Mouse (Mus musculus) hindbrain, embryonic 13.5 days (tissue): ENCODE results near the gene Slc20a1. TPM values are rescaled to one million over a fixed set of nuclear protein-coding genes. Genes with fewer than 3 reads are reported as not detected.

ENCODE experiments used
- ATAC-seq: fragments of 200-750 bp; cut with Nextera tagmentation; 2 replicates; pipeline ENCODE4 v1.8.0; 2017; ENCODE audit warnings: moderate TSS enrichment; ENCODE audit not compliant: low FRiP score
- H3K27ac ChIP-seq: fragments of 300-500 bp; sonication (generic); 2 replicates; pipeline ENCODE4 v1.5.1; 2015; ENCODE audit warnings: inconsistent platforms, mild to moderate bottlenecking, moderate library complexity
- H3K27me3 ChIP-seq: fragments of 300-500 bp; sonication (generic); 2 replicates; pipeline ENCODE4 v1.6.1; 2015; ENCODE audit warnings: mild to moderate bottlenecking, inconsistent platforms
- H3K36me3 ChIP-seq: fragments of 300-500 bp; sonication (generic); 2 replicates; pipeline ENCODE4 v1.6.1; 2015; ENCODE audit warnings: mild to moderate bottlenecking, inconsistent platforms
- H3K4me1 ChIP-seq: fragments of 300-500 bp; sonication (generic); replicated peaks from 2 replicates; pipeline ENCODE4 v1.6.1; 2015; ENCODE audit warnings: inconsistent platforms
- H3K4me2 ChIP-seq: fragments of 300-500 bp; sonication (generic); 2 replicates; pipeline ENCODE4 v1.6.1; 2015; ENCODE audit warnings: inconsistent platforms, mild to moderate bottlenecking, moderate library complexity
- H3K4me3 ChIP-seq: fragments of 300-500 bp; sonication (generic); 2 replicates; pipeline ENCODE4 v1.5.1; 2015; ENCODE audit warnings: mild to moderate bottlenecking, inconsistent platforms
- H3K9ac ChIP-seq: fragments of 300-500 bp; sonication (generic); 2 replicates; pipeline ENCODE4 v1.6.1; 2015; ENCODE audit warnings: mild to moderate bottlenecking, inconsistent platforms
- H3K9me3 ChIP-seq: fragments of 300-500 bp; sonication (generic); 2 replicates; pipeline ENCODE4 v1.6.1; 2016; ENCODE audit warnings: inconsistent platforms
- WGBS: fragments of 180-500 bp; shearing (Covaris S2); methylation state at CpG from one replicate; pipeline ENCODE4 v1.1.7; 2015; 5-methylcytosine and 5-hydroxymethylcytosine counted together
- polyA plus RNA-seq: library from polyadenylated mRNA; unstranded; fragments of >200 nt; fragmentation: Nextera tagmentation; extraction: Ambion mirVana; gene quantifications from 2 replicates; pipeline ENCODE4 v1.2.1, GENCODE M21; 2015

Slc20a1 gene
- polyA plus RNA-seq, 1 experiment from 2014 or later: 47.2 TPM

DNA sequence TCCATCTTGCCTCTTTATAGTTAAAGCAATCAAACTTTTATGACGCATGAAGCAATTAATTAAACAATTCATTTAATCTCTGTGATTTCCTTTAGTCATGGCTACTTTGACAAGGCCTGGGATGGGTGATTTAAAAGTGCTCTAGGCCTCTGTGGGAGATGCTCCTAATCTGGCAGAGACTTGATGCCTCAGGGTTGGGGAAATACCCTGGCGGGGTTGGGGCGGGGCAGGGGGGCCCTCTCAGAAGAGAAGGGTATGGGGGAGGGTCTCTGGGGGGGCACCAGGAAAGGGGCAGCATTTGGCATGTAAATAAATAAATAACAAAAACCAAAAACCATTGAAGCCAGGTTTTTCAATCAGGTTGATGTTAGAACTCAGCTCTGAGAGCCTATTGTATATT, 20.9 kb upstream of the Slc20a1 start:
- Histone ChIP-seq H3K36me3 (no peaks in the 10 kb centered on the region), H3K4me1 (no peaks in the 10 kb centered on the region), H3K4me3 (no peak overlapping the region), H3K27me3 (no peaks in the 10 kb centered on the region), H3K9ac (no peak overlapping the region), H3K9me3 (no peaks in the 10 kb centered on the region), H3K4me2 (no peak overlapping the region), H3K27ac (no peak overlapping the region)
- no peak for ATAC-seq
- 65% methylated on average over 3 of the region's 3 CpGs for WGBS

DNA sequence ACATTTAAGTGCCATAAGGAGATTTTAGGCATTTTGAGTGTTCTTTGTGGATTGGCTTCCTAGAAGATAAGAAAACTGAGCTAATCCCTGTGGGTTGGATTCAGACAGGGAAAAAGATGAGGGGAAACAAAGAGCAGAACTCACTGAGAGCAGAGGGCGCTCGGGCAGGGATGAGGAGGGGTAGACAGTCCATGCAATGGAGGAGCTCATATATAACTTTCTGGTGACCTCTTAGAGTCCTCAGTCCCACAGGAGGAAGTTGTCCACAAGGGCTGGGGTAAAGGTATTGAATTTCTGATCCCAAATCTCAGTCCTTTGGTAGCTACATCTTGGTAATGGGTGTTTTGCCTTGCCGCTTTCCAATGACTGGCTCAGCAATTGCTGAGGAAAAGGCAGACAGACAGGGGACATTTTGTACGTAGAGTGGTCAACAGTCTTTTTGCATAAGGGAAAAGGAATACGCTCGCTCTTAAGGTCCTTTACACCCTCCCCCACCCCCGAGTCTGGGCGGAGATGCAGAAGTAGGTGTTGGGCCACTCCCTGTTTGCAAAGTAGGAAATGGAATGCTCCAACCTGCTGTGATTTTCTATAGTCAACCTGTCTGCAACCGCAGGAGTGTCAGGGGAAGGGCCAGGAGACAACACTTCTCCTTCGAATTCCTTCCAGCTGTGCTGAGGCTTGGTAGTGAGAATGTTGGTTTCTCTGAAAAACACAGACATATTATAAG, 20.2 kb upstream of the Slc20a1 start:
- H3K27me3 ChIP-seq: no peaks in the 10 kb centered on the region
- H3K36me3 ChIP-seq: no peaks in the 10 kb centered on the region
- no peak overlapping the region for H3K4me2 ChIP-seq
- H3K4me1 ChIP-seq: no peaks in the 10 kb centered on the region
- H3K9ac ChIP-seq: no peak overlapping the region
- no peaks in the 10 kb centered on the region for H3K9me3 ChIP-seq
- WGBS: 52% methylated on average over 10 of the region's 10 CpGs
- no peak overlapping the region for H3K27ac ChIP-seq
- no peak for ATAC-seq
- no peak overlapping the region for H3K4me3 ChIP-seq

DNA sequence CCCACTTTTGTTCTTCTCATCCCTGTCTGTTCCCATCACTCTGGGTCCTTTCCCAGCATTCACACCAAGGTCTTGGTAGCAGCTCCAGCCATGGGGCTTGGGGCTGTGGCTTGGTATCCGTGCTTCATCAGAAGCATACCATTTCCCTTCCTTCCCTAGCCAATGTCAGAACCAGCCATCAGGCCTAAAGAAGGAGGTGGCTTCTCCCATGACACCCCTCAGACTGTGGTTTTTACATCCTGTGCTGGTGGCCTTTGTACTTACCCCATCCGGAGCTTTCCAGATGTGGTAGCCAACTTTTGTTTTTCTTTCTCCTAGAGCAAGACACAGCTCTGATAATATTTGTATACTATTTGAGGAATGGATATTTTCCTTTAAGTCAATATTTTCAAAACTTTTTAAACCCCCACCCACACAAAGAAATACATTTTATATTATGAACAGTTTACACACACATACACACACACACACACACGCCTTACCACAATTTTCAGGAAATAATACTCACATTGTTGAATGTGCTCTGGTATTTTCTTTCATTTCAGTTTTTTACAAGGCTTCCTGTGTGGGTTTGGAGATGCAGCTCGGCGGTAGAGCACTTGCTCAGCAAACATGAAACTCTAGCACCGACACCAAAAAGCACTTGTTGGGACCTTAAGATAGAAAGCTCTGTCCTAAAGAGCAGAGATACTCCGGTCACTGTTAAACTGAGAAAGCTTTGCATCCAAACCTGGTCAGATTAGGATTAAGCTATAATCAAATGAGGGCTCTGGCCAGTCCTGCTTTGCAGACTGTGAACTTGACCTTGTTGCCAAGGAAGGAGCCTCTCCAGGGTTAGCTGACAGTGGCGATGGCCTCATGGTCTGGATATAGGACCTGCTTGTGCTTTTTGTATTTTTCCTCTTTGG, 18.4 kb upstream of the Slc20a1 start:
- no peak overlapping the region for H3K4me3 ChIP-seq
- H3K9ac ChIP-seq: no peak overlapping the region
- no peaks in the 10 kb centered on the region for H3K9me3 ChIP-seq
- no peak overlapping the region for H3K27ac ChIP-seq
- H3K4me2 ChIP-seq: no peak overlapping the region
- H3K4me1 ChIP-seq: no peaks in the 10 kb centered on the region
- 78% methylated on average over 8 of the region's 8 CpGs for WGBS
- ATAC-seq: no peak
- no peaks in the 10 kb centered on the region for H3K36me3 ChIP-seq
- no peaks in the 10 kb centered on the region for H3K27me3 ChIP-seq

DNA sequence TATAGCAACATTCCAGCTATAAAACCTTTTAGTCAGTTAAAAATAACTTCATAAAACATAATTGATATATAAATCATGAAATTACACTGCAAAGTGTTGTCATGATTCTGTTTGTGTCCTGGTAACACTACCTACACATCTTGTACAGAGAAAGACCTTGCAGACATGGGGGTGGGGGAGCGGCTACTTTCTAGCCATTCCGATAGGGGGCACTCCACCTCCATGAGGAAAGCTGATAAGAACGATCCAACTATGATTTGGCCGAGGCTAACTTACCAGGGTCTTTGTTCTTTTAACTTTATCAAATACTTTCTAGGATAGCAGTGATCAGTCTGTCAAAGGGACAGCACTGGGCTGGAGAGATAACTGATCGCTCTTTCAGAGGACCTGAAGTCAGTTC, 17.1 kb upstream of the Slc20a1 start:
- H3K4me3 ChIP-seq: no peak overlapping the region
- no peak overlapping the region for H3K9ac ChIP-seq
- H3K36me3 ChIP-seq: no peaks in the 10 kb centered on the region
- no peaks in the 10 kb centered on the region for H3K27me3 ChIP-seq
- 86% methylated on average over 5 of the region's 5 CpGs for WGBS
- no peaks in the 10 kb centered on the region for H3K9me3 ChIP-seq
- no peak for ATAC-seq
- no peak overlapping the region for H3K27ac ChIP-seq
- no peak overlapping the region for H3K4me2 ChIP-seq
- no peaks in the 10 kb centered on the region for H3K4me1 ChIP-seq

DNA sequence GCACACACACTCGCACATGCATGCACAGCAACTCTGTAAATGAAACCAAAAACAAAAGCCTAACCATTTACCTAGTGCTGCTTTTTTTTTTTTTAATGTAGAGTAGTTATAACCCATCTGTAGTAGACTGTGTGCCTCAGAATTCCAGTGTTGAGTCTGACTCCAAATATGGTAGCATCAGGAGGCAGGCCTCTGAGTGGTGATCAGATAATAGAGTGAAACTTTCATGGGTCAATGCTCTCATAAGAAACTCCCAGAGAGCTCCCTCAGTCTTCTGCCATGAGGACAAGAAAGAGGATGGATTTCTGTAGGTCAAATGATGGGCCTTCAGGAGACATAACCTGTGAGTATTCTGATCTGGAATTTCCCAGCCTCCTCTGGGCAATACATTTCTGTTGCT, 16.2 kb upstream of the Slc20a1 start:
- no peak for ATAC-seq

DNA sequence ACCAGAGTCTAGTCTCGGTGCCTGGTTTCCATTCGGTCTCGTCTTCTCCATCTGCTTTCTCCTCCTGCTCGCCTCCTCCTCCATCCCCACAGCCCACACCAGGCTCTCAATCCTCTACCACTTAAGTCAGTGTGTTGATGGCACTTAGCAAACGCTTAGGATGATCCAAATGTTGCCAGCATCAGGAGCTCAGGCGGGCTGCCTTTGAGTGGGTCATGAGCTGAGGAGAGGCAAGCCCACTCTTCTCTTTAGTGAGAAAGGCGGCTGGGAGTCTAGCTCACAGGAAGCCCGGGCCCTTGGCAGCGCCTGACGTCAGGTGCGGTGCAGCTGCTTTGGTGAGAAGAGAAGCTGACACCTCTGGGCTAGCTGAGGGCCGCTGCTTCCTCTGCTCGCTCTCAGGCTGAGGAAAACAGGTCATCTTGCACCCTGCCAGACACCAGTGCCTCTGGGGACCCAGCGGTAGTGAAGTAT, 15.0 kb upstream of the Slc20a1 start:
- no peak overlapping the region for H3K9ac ChIP-seq
- ATAC-seq: no peak
- no peaks in the 10 kb centered on the region for H3K9me3 ChIP-seq
- no peaks in the 10 kb centered on the region for H3K27me3 ChIP-seq
- no peak overlapping the region for H3K4me3 ChIP-seq
- H3K4me1 ChIP-seq: no peaks in the 10 kb centered on the region
- no peak overlapping the region for H3K4me2 ChIP-seq
- 82% methylated on average over 14 of the region's 14 CpGs for WGBS
- no peak overlapping the region for H3K27ac ChIP-seq
- no peaks in the 10 kb centered on the region for H3K36me3 ChIP-seq

More for the DNA sequence above, 16.2 kb upstream of the Slc20a1 start:
- Histone ChIP-seq H3K9ac (no peak overlapping the region), H3K27ac (no peak overlapping the region), H3K9me3 (no peaks in the 10 kb centered on the region), H3K27me3 (no peaks in the 10 kb centered on the region), H3K36me3 (no peaks in the 10 kb centered on the region), H3K4me3 (no peak overlapping the region), H3K4me1 (no peaks in the 10 kb centered on the region), H3K4me2 (no peak overlapping the region)
- WGBS: 100% methylated on average over 1 of the region's 1 CpGs

DNA sequence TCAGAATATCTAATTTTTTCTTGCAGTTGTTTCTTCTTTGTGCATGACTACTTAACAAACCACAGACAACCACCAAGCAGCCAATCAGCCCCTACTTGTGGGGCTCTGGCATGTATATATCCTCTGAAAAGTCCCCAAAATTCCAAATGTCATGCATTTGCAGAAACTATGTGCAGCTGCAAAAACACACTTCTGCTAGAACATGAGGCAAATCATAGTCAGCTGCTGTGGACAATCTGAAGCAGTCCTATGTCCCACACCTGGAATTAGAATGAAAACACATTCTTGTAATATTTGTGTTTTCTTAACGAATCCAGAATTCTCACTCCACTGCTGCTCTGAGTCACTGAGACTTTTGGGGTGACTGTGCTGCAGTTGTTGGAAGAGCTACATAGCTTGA, 13.7 kb upstream of the Slc20a1 start:
- 88% methylated on average over 1 of the region's 1 CpGs for WGBS
- H3K27me3 ChIP-seq: no peaks in the 10 kb centered on the region

DNA sequence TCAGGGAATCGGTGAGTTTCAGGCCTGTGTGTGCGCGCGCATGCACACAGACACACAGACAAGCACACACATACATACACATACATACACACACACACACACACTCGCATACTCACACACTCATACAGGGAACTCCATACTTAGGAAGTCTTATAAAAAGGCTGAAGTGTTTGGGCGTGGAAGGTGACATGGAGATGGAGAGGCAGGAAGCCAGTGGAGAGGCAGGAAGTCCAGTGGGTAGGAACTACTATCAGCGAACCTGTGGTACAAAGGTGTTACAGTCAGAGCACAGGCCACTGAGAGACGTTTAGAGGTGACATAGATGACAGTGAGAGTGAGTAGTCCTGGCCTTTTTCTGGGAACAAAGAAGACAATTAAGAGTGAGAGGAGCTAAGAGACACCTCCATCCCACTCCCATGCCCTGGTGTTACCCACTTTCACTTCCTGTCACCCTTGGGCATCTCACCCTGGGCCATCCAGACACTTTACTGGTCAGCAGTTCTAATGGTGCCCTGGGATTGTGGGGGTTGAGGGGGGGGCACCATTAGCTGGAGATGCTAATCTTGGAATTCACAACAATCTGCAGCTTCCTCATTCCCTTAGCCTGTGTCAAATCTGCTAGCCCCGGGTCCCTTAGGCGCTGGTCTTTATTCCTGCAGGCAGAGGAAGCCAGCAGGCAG, 12.8 kb upstream of the Slc20a1 start:
- Histone ChIP-seq H3K4me1 (no peaks in the 10 kb centered on the region), H3K9ac (no peak overlapping the region), H3K4me2 (no peak overlapping the region), H3K27ac (no peak overlapping the region), H3K4me3 (no peak overlapping the region), H3K27me3 (no peaks in the 10 kb centered on the region), H3K9me3 (no peaks in the 10 kb centered on the region), H3K36me3 (no peaks in the 10 kb centered on the region)
- no peak for ATAC-seq
- 87% methylated on average over 10 of the region's 10 CpGs for WGBS

More for the DNA sequence above, 13.7 kb upstream of the Slc20a1 start:
- no peak overlapping the region for H3K9ac ChIP-seq
- H3K4me2 ChIP-seq: no peak overlapping the region
- no peaks in the 10 kb centered on the region for H3K4me1 ChIP-seq
- no peaks in the 10 kb centered on the region for H3K9me3 ChIP-seq
- H3K27ac ChIP-seq: no peak overlapping the region
- no peaks in the 10 kb centered on the region for H3K36me3 ChIP-seq
- no peak overlapping the region for H3K4me3 ChIP-seq
- no peak for ATAC-seq

DNA sequence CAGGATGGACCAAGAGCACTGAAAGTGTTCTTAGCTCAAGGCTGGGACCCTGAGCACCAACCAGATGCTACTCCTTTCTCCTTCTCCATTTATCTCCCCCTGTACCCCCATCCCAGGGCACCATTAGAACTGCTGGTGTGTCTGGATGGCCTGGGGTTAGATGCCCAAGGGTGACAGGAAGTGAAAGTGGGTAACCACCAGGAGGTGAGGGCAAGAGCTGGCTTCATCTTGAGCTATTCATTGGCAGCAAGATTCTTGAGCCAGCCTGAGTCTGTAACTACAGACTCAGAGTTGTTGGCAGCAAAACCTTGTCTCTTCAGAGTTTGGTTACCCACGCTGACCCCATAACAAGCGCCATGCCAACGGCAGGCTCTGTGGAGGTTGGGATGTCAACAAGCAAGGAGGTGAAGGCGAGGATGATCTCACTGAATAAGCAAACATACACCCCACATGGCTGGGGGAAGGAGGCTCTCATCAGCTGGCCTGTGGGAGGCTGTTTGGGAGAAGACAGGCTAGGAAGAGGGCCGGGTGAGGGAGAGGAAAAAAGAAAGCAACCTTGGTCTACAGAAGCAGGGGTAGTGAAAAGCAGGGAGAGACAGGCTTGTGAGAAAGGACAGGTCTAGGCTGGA, 12.2 kb upstream of the Slc20a1 start:
- ATAC-seq: no peak
- H3K9me3 ChIP-seq: no peaks in the 10 kb centered on the region
- H3K36me3 ChIP-seq: no peaks in the 10 kb centered on the region
- WGBS: 67% methylated on average over 5 of the region's 5 CpGs
- no peak overlapping the region for H3K27ac ChIP-seq
- no peaks in the 10 kb centered on the region for H3K27me3 ChIP-seq
- no peak overlapping the region for H3K4me3 ChIP-seq
- no peak overlapping the region for H3K4me2 ChIP-seq
- H3K4me1 ChIP-seq: no peaks in the 10 kb centered on the region
- no peak overlapping the region for H3K9ac ChIP-seq

DNA sequence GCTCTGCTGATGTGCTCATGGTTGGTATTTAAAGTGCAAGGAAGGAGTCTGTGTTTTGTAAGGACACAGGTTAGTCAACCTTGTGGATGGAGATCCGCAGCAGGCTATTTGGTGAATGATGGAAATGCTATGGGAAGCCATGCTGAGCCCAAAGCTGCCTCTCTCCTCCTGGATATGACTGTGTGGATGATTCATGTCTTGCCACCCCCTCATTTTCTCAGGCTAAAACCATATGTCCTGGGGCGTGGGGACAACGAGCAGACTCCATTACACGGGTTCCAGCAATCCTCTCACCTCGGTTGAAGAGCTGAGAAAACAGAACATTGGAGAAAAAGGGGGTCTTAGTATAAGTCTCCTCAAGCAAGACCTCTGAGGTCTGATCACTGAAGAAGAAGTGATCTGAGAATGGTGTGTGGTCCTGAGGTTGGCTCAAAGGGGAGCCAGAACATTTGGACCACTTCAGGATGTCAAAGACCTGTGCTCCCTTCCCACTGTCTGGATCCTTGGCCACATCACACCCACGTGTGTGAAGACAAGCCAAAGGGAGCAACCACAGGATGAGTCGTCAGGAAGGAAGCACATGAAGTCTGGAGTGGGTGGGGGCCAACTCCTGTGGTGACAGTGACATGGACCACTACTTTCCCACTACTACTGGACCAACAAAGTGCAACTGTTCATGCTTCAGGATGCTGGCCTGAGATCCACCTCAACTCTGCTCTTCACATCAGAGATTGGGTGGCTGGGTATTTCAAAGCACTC, 6.0 kb upstream of the Slc20a1 start:
- Histone ChIP-seq H3K4me3 (no peak overlapping the region), H3K27me3 (no peaks in the 10 kb centered on the region), H3K36me3 (no peaks in the 10 kb centered on the region), H3K27ac (no peak overlapping the region), H3K9me3 (no peaks in the 10 kb centered on the region), H3K4me2 (no peak overlapping the region), H3K4me1 (peaks cover 5% of the 10 kb centered on the region; the same call in 1 of the 2 replicates), H3K9ac (no peak overlapping the region)
- no peak for ATAC-seq
- 85% methylated on average over 7 of the region's 7 CpGs for WGBS

DNA sequence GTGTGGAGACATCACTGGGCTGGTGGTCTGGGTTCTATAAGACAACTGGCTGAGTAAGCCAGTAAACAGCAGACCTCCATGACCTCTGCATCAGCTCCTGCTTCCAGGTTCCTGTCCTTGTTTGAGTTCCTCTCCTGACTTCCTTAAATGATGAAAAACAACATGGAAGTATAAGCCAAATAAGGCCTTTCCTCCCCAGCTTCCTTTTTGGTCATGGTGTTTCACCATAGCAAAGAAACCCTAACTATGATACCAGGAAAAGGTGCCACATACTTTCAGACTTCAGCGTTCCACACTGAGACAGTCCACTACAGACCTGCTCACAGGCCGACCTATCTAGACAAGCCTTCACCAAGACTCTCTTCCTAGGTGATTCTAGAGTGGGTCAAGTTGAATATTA, 2.2 kb upstream of the Slc20a1 start:
- Histone ChIP-seq H3K4me1 (peaks cover 22% of the 10 kb centered on the region), H3K4me3 (no peak overlapping the region), H3K27me3 (no peaks in the 10 kb centered on the region), H3K4me2 (no peak overlapping the region), H3K9me3 (no peaks in the 10 kb centered on the region), H3K27ac (no peak overlapping the region), H3K36me3 (peaks cover 1% of the 10 kb centered on the region; the same call in 1 of the 2 replicates), H3K9ac (no peak overlapping the region)
- 99% methylated on average over 2 of the region's 2 CpGs for WGBS
- no peak for ATAC-seq
